Mouse (Mus musculus) naive thymus-derived CD4-positive, alpha-beta T cell, adult 2 months (primary cell): ENCODE measurements at regions not wholly inside any gene's neighbourhood (a gene's known extent, or its start where the extent isn't known, plus 50 kb on each side); places are given as distances from the start of the nearest gene placed in this dataset.

Experiments used
- DNase-seq: peaks from one replicate; pipeline ENCODE4 v3.0.0-alpha.2; 2011; ENCODE audit warnings: low read depth

GRCm38 (mm10) chr17:45966736-45967135 lies 65.4 kb downstream of the Vegfa start:
- no peak for DNase-seq

GRCm38 (mm10) chr17:45964031-45964430 lies 68.1 kb downstream of the Vegfa start:
- no peak for DNase-seq

- DNase-seq = no peak
These were observed 68.8 kb downstream of the Vegfa start for GRCm38 (mm10) chr17:45963332-45963731.

- no peak for DNase-seq
These were observed 70.4 kb downstream of the Vegfa start for GRCm38 (mm10) chr17:45961626-45962319.

GRCm38 (mm10) chr17:45958094-45958881 lies 73.9 kb downstream of the Vegfa start:
- no peak for DNase-seq

GRCm38 (mm10) chr17:45955481-45955880 lies 76.7 kb downstream of the Vegfa start:
- DNase-seq = no peak

GRCm38 (mm10) chr17:45954824-45955223 lies 77.3 kb downstream of the Vegfa start:
- DNase-seq = no peak

- DNase-seq = no peak
These were observed 78.6 kb downstream of the Vegfa start for GRCm38 (mm10) chr17:45953523-45953922.

GRCm38 (mm10) chr17:45950533-45951164 lies 81.5 kb downstream of the Vegfa start:
- no peak for DNase-seq

- no peak for DNase-seq
These were observed 83.0 kb downstream of the Vegfa start for GRCm38 (mm10) chr17:45949141-45949540.

- DNase-seq = no peak
These were observed 83.7 kb downstream of the Vegfa start for GRCm38 (mm10) chr17:45948314-45948935.

- DNase-seq = no peak
These were observed 87.2 kb downstream of the Vegfa start for GRCm38 (mm10) chr17:45945005-45945404.

GRCm38 (mm10) chr17:45943244-45943643 lies 88.9 kb downstream of the Vegfa start:
- DNase-seq = no peak

- DNase-seq = no peak
These were observed 90.2 kb downstream of the Vegfa start for GRCm38 (mm10) chr17:45941890-45942375.

- no peak for DNase-seq
These were observed 91.9 kb downstream of the Vegfa start for GRCm38 (mm10) chr17:45940121-45940813.

GRCm38 (mm10) chr17:45938284-45938683 lies 93.9 kb downstream of the Vegfa start:
- no peak for DNase-seq

GRCm38 (mm10) chr17:45936577-45936976 lies 95.6 kb downstream of the Vegfa start:
- DNase-seq = no peak

- no peak for DNase-seq
These were observed 96.9 kb downstream of the Vegfa start for GRCm38 (mm10) chr17:45935291-45935690.

- DNase-seq = no peak
These were observed 98.2 kb downstream of the Vegfa start for GRCm38 (mm10) chr17:45934002-45934401.

GRCm38 (mm10) chr17:45933034-45933433 lies 99.1 kb downstream of the Vegfa start:
- DNase-seq = no peak

- no peak for DNase-seq
These were observed 99.6 kb downstream of the Vegfa start for GRCm38 (mm10) chr17:45932611-45933010.

GRCm38 (mm10) chr17:45929591-45929990 lies 102.6 kb downstream of the Vegfa start:
- no peak for DNase-seq
